Mouse (Mus musculus) right cerebral cortex, adult 2 months (tissue): ENCODE data around the gene Gm5134.

Experiments used
- DNase-seq, 2 experiments: peaks; one replicate each; pipeline ENCODE4 v3.0.0; 2021 to 2022; ENCODE audit warnings: low spot score in 2 of 2

Gene Gm5134

GRCm38 (mm10) chr10:76033119-76033455 is 78.8 kb downstream of the Gm5134 start:
- DNase-seq = no peak

GRCm38 (mm10) chr10:76034001-76034600 is 79.8 kb downstream of the Gm5134 start:
- DNase-seq = no peak

- DNase-seq = no peak
Measured at GRCm38 (mm10) chr10:76035277-76035676, 81.0 kb downstream of the Gm5134 start.

GRCm38 (mm10) chr10:76036962-76037361 is 82.6 kb downstream of the Gm5134 start:
- no peak for DNase-seq

- no peak for DNase-seq
Measured at GRCm38 (mm10) chr10:76045343-76045742, 91.0 kb downstream of the Gm5134 start.

GRCm38 (mm10) chr10:76046754-76047153 is 92.4 kb downstream of the Gm5134 start:
- DNase-seq = no peak

GRCm38 (mm10) chr10:76047182-76047869 is 93.0 kb downstream of the Gm5134 start:
- no peak for DNase-seq

- no peak for DNase-seq
Measured at GRCm38 (mm10) chr10:76048967-76049366, 94.7 kb downstream of the Gm5134 start.

- DNase-seq = no peak
Measured at GRCm38 (mm10) chr10:76051860-76052259, 97.5 kb downstream of the Gm5134 start.
